Mouse (Mus musculus) cortical plate, adult 2 months (tissue): ENCODE measurements around the gene Tmem74b.

Source experiments
- CTCF ChIP-seq: fragments of 200-500 bp; IDR thresholded peaks from 2 replicates; pipeline ENCODE4 v1.5.1; 2011; ENCODE audit warnings: mild to moderate bottlenecking, control low read depth, low read length; ENCODE audit not compliant: insufficient read depth; ENCODE audit errors: extremely low read depth
- POLR2A ChIP-seq: fragments of 200-500 bp; IDR thresholded peaks from 2 replicates; pipeline ENCODE4 v1.6.1; 2011; ENCODE audit warnings: mild to moderate bottlenecking, low read length, control low read depth; ENCODE audit not compliant: insufficient read depth; ENCODE audit errors: extremely low read depth

DNA sequence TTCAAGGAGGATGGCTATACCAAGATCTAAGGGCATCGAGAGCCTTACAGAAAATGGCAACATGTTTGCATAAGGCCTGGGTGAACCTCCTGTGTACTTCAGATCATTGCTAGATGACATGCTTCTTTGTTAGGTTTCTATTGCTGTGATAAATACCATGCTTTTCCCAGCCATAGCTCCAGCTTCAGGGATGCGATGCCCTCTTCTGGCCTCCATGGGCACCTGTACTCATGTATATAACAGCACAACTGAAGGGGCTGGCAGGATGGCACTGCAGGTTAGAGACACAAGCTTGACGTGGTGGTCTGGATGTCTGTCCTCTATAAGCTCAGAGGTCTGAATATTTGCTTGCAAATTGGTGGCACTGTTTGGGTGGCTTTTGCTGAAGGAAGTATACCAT lies 19.5 kb upstream of the Tmem74b start:
- TF ChIP-seq CTCF, result peak; percentile 67
- no peak for TF ChIP-seq POLR2A
